Mouse (Mus musculus) heart, postnatal 25 days (tissue): ENCODE measurements around the gene Fam120b. TPM values are rescaled to one million over a fixed set of nuclear protein-coding genes. Genes with fewer than 3 reads are reported as not detected.

Source experiments
- total RNA-seq, 2 experiments: library from RNA; stranded (reverse); gene quantifications; 2 replicates each; pipeline ENCODE4 v1.2.3; 2021

Fam120b gene
- total RNA-seq, 2 experiments from 2014 or later, result 10.8 to 11.8 TPM

Other genes starting within 250 kb of the Fam120b start
- 1 to 10 TPM; 6.1 TPM for gene Dll1, start 19.3 kb upstream of the Fam120b start, total RNA-seq
- gene Psmb1, start 103.5 kb downstream of the Fam120b start, total RNA-seq, result 100 to 1,000 TPM; 112 to 120 TPM
- gene Tbp, start 103.7 kb downstream of the Fam120b start, total RNA-seq, result 10 to 100 TPM in 1 of 2 experiments, 1 to 10 TPM in 1; 9.3 to 11.2 TPM
- gene Pdcd2, start 131.1 kb downstream of the Fam120b start, total RNA-seq, result 10 to 100 TPM; 16.1 to 16.9 TPM
- gene Prdm9, start 168.2 kb downstream of the Fam120b start, total RNA-seq, result 1 to 10 TPM; 2.4 to 2.6 TPM